Mouse (Mus musculus) cerebellum, adult 2 months (tissue): ENCODE results near the gene Sapcd1.

Source experiments
- CTCF ChIP-seq: fragments of 200-500 bp; IDR thresholded peaks from 2 replicates; pipeline ENCODE4 v1.5.1; 2011; ENCODE audit warnings: low read depth, mild to moderate bottlenecking, control low read depth, low read length, moderate library complexity, borderline replicate concordance; ENCODE audit not compliant: insufficient read depth
- POLR2A ChIP-seq: fragments of 200-500 bp; IDR thresholded peaks from 2 replicates; pipeline ENCODE4 v1.6.1; 2011; ENCODE audit warnings: low read length, control low read depth, borderline replicate concordance; ENCODE audit not compliant: insufficient read depth

GRCm38 (mm10) chr17:35026206-35026605 is 1.6 kb downstream of the Sapcd1 start:
- TF ChIP-seq CTCF (no peak), POLR2A (no peak)
